Mouse (Mus musculus) hematopoietic multipotent progenitor cell, adult 10-12 weeks (in vitro differentiated cells): Measurements from ENCODE around the gene Col6a4. TPM values are rescaled to one million over a fixed set of nuclear protein-coding genes. Genes with fewer than 3 reads are reported as not detected.

Source experiments
- polyA plus RNA-seq: library from polyadenylated mRNA; stranded (reverse); fragments of >175 nt; gene quantifications from 2 replicates; pipeline ENCODE4 v1.2.3, GENCODE M21; 2012; ENCODE audit warnings: low replicate concordance

The Col6a4 gene
- 12.9 and 15.9 TPM in 2 replicates for polyA plus RNA-seq

DNA sequence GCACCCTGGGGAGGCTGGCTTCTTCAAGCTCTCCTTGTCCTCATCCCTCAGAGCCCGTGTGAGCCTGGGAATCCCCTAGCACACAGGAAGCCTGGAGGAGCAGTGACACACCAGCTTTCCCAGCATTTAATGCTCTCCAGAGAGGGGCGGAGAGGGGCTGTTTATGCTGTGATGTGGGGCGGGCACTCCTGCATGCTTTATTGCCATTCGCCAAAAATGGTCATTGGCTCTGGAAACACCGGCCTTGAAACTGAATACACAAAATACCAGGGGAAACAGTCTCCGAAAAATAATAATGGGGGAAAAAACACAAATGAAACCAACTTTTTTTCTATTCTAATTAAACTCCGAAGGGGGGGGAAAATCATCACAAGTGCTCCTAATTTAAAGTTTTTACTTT, at the start of gene Col6a4:
TSS of gene Col6a4 (minus strand) at position 101 of the 400 bp plus-strand sequence.

GRCm38 (mm10) chr9:105960533-105960932, 136.1 kb downstream of the Col6a4 start, which contains the start of gene Col6a5:
TSS of gene Col6a5 (minus strand) at chr9:105960643.

Other genes starting within 250 kb of the Col6a4 start
- gene Col6a5, start 136.1 kb downstream of the Col6a4 start, polyA plus RNA-seq: 0.01 and 0.02 TPM in 2 replicates
- gene Glyctk, start 61.4 kb upstream of the Col6a4 start, polyA plus RNA-seq: 4.0 and 5.8 TPM in 2 replicates
- gene Wdr82, start 74.1 kb upstream of the Col6a4 start, polyA plus RNA-seq: 12.3 and 20.0 TPM in 2 replicates
- gene Ppm1m, start 103.0 kb upstream of the Col6a4 start, polyA plus RNA-seq: 93.5 and 123 TPM in 2 replicates
- gene Twf2, start 106.3 kb upstream of the Col6a4 start, polyA plus RNA-seq: 96.4 and 134 TPM in 2 replicates
- gene Tlr9, start 125.8 kb upstream of the Col6a4 start, polyA plus RNA-seq: 60.9 and 63.2 TPM in 2 replicates
- gene Alas1, start 151.9 kb upstream of the Col6a4 start, polyA plus RNA-seq: 8.3 and 18.2 TPM in 2 replicates
- gene Poc1a, start 184.3 kb upstream of the Col6a4 start, polyA plus RNA-seq: 1.5 and 3.1 TPM in 2 replicates